Mouse (Mus musculus) hindbrain, embryonic 16.5 days (tissue): ENCODE results near the gene Tigar. TPM values are rescaled to one million over a fixed set of nuclear protein-coding genes. Genes with fewer than 3 reads are reported as not detected.

Experiments used
- ATAC-seq: fragments of 200-750 bp; cut with Nextera tagmentation; 2 replicates; pipeline ENCODE4 v1.8.0; 2017; ENCODE audit warnings: moderate TSS enrichment, moderate library complexity
- H3K27ac ChIP-seq: fragments of 300-500 bp; sonication (generic); 2 replicates; pipeline ENCODE4 v1.5.1; 2014; ENCODE audit warnings: low read depth, mild to moderate bottlenecking, control low read depth, low read length, moderate library complexity
- H3K27me3 ChIP-seq: fragments of 300-500 bp; sonication (generic); replicated peaks from 2 replicates; pipeline ENCODE4 v1.6.1; 2014; ENCODE audit warnings: low read length; ENCODE audit not compliant: control insufficient read depth, insufficient read depth
- H3K36me3 ChIP-seq: fragments of 300-500 bp; sonication (generic); 2 replicates; pipeline ENCODE4 v1.6.1; 2014; ENCODE audit warnings: mild to moderate bottlenecking, low read length, moderate library complexity, mixed read lengths; ENCODE audit not compliant: control insufficient read depth, insufficient read depth
- H3K4me1 ChIP-seq: fragments of 300-500 bp; sonication (generic); 2 replicates; pipeline ENCODE4 v1.6.1; 2014; ENCODE audit warnings: low read depth, low read length; ENCODE audit not compliant: control insufficient read depth, insufficient read depth
- H3K4me2 ChIP-seq: fragments of 300-500 bp; sonication (generic); 2 replicates; pipeline ENCODE4 v1.6.1; 2014; ENCODE audit warnings: mild to moderate bottlenecking, low read length, control low read depth, moderate library complexity
- H3K4me3 ChIP-seq: fragments of 300-500 bp; sonication (generic); 2 replicates; pipeline ENCODE4 v1.5.1; 2014; ENCODE audit warnings: mild to moderate bottlenecking, low read length, control low read depth, moderate library complexity
- H3K9ac ChIP-seq: fragments of 300-500 bp; sonication (generic); 2 replicates; pipeline ENCODE4 v1.6.1; 2014; ENCODE audit warnings: low read depth, mild to moderate bottlenecking, control low read depth, low read length, moderate library complexity
- H3K9me3 ChIP-seq: fragments of 300-500 bp; sonication (generic); 2 replicates; pipeline ENCODE4 v1.6.1; 2014; ENCODE audit warnings: mild to moderate bottlenecking, low read length, moderate library complexity; ENCODE audit not compliant: control insufficient read depth
- WGBS: fragments of 180-500 bp; shearing (Covaris S2); extraction: QIAGEN DNeasy Blood & Tissue Kit; methylation state at CpG from one replicate; pipeline ENCODE4 v1.1.7; 2014; 5-methylcytosine and 5-hydroxymethylcytosine counted together
- polyA plus RNA-seq: library from polyadenylated mRNA; unstranded; fragments of >200 nt; fragmentation: Nextera tagmentation; extraction: Ambion mirVana; gene quantifications from 2 replicates; pipeline ENCODE4 v1.2.1, GENCODE M21; 2015

The Tigar gene
- polyA plus RNA-seq, result 6.0 and 8.6 TPM in 2 replicates

- H3K27ac ChIP-seq, result no peak within 1 kb of the TSS; the same call in 1 of the 2 replicates
- under 1% methylated on average over 37 of the region's 37 CpGs for WGBS
Observed at GRCm38 (mm10) chr6:127109402-127109930, at the start of gene Tigar. TSS of gene Tigar (minus strand) at chr6:127109557.

GRCm38 (mm10) chr6:127157321-127157720, 48.0 kb upstream of the Tigar start:
- Histone ChIP-seq H3K36me3 (no peaks in the 10 kb centered on the region), H3K4me1 (peaks cover 30% of the 10 kb centered on the region), H3K4me3 (no peak overlapping the region), H3K27me3 (peaks cover 28% of the 10 kb centered on the region), H3K9me3 (no peaks in the 10 kb centered on the region), H3K27ac (no peak overlapping the region), H3K4me2 (no peak overlapping the region), H3K9ac (no peak overlapping the region)
- ATAC-seq, result no peak
- 58% methylated on average over 1 of the region's 1 CpGs for WGBS

More at GRCm38 (mm10) chr6:127109402-127109930, at the start of gene Tigar:
- H3K4me2 ChIP-seq, result peak within 1 kb of the TSS; percentile 85
- H3K36me3 ChIP-seq, result no peaks in the 10 kb centered on the region
- H3K4me1 ChIP-seq, result peaks cover 8% of the 10 kb centered on the region
- ATAC-seq, result peak; percentile 100
- H3K9me3 ChIP-seq, result no peaks in the 10 kb centered on the region
- peak within 1 kb of the TSS; percentile 59 for H3K9ac ChIP-seq
- no peaks in the 10 kb centered on the region for H3K27me3 ChIP-seq
- peak within 1 kb of the TSS; percentile 56 for H3K4me3 ChIP-seq

GRCm38 (mm10) chr6:127155468-127155867, 46.1 kb upstream of the Tigar start:
- H3K36me3 ChIP-seq, result no peaks in the 10 kb centered on the region
- peaks cover 47% of the 10 kb centered on the region for H3K4me1 ChIP-seq
- peaks cover 29% of the 10 kb centered on the region for H3K27me3 ChIP-seq
- 3% methylated on average over 15 of the region's 15 CpGs for WGBS
- ATAC-seq, result no peak
- H3K4me2 ChIP-seq, result peak overlapping the region; percentile 64
- no peaks in the 10 kb centered on the region for H3K9me3 ChIP-seq
- H3K4me3 ChIP-seq, result peak overlapping the region; percentile 38
- peak overlapping the region; percentile 31; the same call in 1 of the 2 replicates for H3K9ac ChIP-seq
- no peak overlapping the region for H3K27ac ChIP-seq

- Histone ChIP-seq H3K4me1 (peaks cover 50% of the 10 kb centered on the region), H3K4me3 (peak overlapping the region; percentile 38), H3K36me3 (no peaks in the 10 kb centered on the region), H3K27me3 (peaks cover 29% of the 10 kb centered on the region), H3K4me2 (peak overlapping the region; percentile 64), H3K9me3 (no peaks in the 10 kb centered on the region), H3K27ac (no peak overlapping the region), H3K9ac (peak overlapping the region; percentile 27; the same call in 1 of the 2 replicates)
- ATAC-seq, result no peak
- WGBS, result under 1% methylated on average over 24 of the region's 34 CpGs
Observed at GRCm38 (mm10) chr6:127154708-127155268, 45.4 kb upstream of the Tigar start.

- H3K9me3 ChIP-seq, result no peaks in the 10 kb centered on the region
Observed at GRCm38 (mm10) chr6:127153972-127154707, 44.8 kb upstream of the Tigar start.

GRCm38 (mm10) chr6:127153296-127153800, 44.0 kb upstream of the Tigar start:
- H3K4me1 ChIP-seq, result peaks cover 53% of the 10 kb centered on the region
- H3K27ac ChIP-seq, result no peak overlapping the region
- peaks cover 29% of the 10 kb centered on the region for H3K27me3 ChIP-seq
- no peaks in the 10 kb centered on the region for H3K9me3 ChIP-seq
- H3K36me3 ChIP-seq, result no peaks in the 10 kb centered on the region
- no peak for ATAC-seq
- under 1% methylated on average over 28 of the region's 28 CpGs for WGBS
- peak overlapping the region; percentile 44 for H3K4me3 ChIP-seq
- H3K4me2 ChIP-seq, result peak overlapping the region; percentile 64
- H3K9ac ChIP-seq, result no peak overlapping the region; the same call in 1 of the 2 replicates

More at GRCm38 (mm10) chr6:127153972-127154707, 44.8 kb upstream of the Tigar start:
- peak overlapping the region; percentile 64 for H3K4me2 ChIP-seq
- H3K4me1 ChIP-seq, result peaks cover 53% of the 10 kb centered on the region
- H3K27ac ChIP-seq, result no peak overlapping the region
- ATAC-seq, result no peak
- H3K9ac ChIP-seq, result peak overlapping the region; percentile 27; the same call in 1 of the 2 replicates
- H3K4me3 ChIP-seq, result peak overlapping the region; percentile 38
- 1% methylated on average over 30 of the region's 30 CpGs for WGBS
- peaks cover 29% of the 10 kb centered on the region for H3K27me3 ChIP-seq
- H3K36me3 ChIP-seq, result no peaks in the 10 kb centered on the region

GRCm38 (mm10) chr6:127152106-127152951, 43.0 kb upstream of the Tigar start, which contains the start of gene Ccnd2:
TSS of gene Ccnd2 (minus strand) at chr6:127152193.
- H3K27ac ChIP-seq, result peak within 1 kb of the TSS; percentile 53
- peak within 1 kb of the TSS; percentile 64 for H3K9ac ChIP-seq
- under 1% methylated on average over 38 of the region's 40 CpGs for WGBS
- H3K4me3 ChIP-seq, result peak within 1 kb of the TSS; percentile 44
- H3K27me3 ChIP-seq, result peaks cover 29% of the 10 kb centered on the region
- peaks cover 53% of the 10 kb centered on the region for H3K4me1 ChIP-seq
- H3K9me3 ChIP-seq, result no peaks in the 10 kb centered on the region
- peak within 1 kb of the TSS; percentile 64 for H3K4me2 ChIP-seq
- no peaks in the 10 kb centered on the region for H3K36me3 ChIP-seq
- peak; percentile 68 for ATAC-seq

- H3K9me3 ChIP-seq, result no peaks in the 10 kb centered on the region
- peak overlapping the region; percentile 53 for H3K27ac ChIP-seq
- H3K36me3 ChIP-seq, result no peaks in the 10 kb centered on the region
- H3K27me3 ChIP-seq, result peaks cover 25% of the 10 kb centered on the region
- peaks cover 53% of the 10 kb centered on the region for H3K4me1 ChIP-seq
- peak overlapping the region; percentile 64 for H3K9ac ChIP-seq
- peak overlapping the region; percentile 44 for H3K4me3 ChIP-seq
- 0% methylated on average over 29 of the region's 29 CpGs for WGBS
- peak; percentile 7 for ATAC-seq
- peak overlapping the region; percentile 64 for H3K4me2 ChIP-seq
Observed at GRCm38 (mm10) chr6:127151565-127152105, 42.3 kb upstream of the Tigar start.
